Mouse (Mus musculus): ENCODE results near the gene Mnx1. TPM values are rescaled to one million over a fixed set of nuclear protein-coding genes. Genes with fewer than 3 reads are reported as not detected.
"Not testable (repeated sequence)": the region's sequence is repeated elsewhere in the genome, so short reads cannot be mapped to it uniquely, and the experiment has no call there.

The Mnx1 gene
- polyA plus RNA-seq, 1 experiment from 2014 or later: 0.78 TPM

DNA sequence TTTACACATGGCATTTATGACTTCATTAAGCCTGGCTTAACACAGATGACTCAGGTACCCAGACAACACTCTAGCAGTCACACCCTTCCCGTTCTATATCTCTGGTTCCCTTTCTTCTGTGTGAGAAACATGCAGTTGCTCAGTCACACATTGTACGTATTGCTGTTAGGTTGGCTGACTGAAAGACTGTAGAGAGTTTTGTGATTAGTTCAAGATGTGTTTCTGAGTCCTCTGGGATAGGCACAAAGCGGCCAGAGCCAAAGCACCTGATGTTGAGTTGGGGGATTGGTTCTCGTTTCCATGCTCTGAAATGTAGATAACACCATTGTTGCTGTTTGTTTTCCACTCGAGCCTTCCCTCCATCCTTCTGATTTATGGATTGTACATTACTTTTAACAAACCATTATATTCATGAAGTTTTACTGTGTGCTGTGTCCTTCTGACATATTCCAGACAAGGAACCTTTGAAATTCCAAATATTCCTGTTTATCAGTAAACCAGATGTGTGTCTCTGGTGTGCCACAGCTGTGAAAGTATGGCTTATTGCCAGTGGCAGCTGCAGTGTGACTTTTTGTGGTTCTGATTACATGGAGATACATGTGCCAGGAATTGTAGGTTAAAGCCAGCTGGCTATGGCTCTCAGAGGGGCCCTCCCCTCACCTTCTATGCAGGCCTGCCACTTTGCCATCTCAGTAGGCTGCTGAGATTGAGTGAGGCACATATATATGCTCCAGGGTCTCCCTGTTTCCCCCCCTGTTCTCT, 21.2 kb downstream of the Mnx1 start:
- WGBS: 57% methylated on average over 5 of the region's 5 CpGs
- peaks cover 16% of the 10 kb centered on the region for H3K36me3 ChIP-seq (ENCODE audit: control insufficient read depth, insufficient read depth)
- H3K4me1 ChIP-seq (replicated peaks; ENCODE audit: control insufficient read depth, insufficient read depth, low read length): no peaks in the 10 kb centered on the region; the same call in 1 of the 2 replicates
- no peak overlapping the region for H3K4me3 ChIP-seq (ENCODE audit: low read depth, low read length)
- no peak overlapping the region for H3K9ac ChIP-seq (ENCODE audit: low read depth, low read length)
- H3K4me2 ChIP-seq (replicated peaks; ENCODE audit: low read depth): no peak overlapping the region
- no peak for ATAC-seq
- no peak overlapping the region for H3K27ac ChIP-seq (ENCODE audit: low read depth, low read length)
- no peak for TF ChIP-seq CTCF (IDR thresholded peaks at IDR 0.05; ENCODE audit: low read depth)
- H3K9me3 ChIP-seq (ENCODE audit: control insufficient read depth): no peaks in the 10 kb centered on the region
- no peaks in the 10 kb centered on the region for H3K27me3 ChIP-seq (replicated peaks; ENCODE audit: control insufficient read depth, insufficient read depth, low read length)

DNA sequence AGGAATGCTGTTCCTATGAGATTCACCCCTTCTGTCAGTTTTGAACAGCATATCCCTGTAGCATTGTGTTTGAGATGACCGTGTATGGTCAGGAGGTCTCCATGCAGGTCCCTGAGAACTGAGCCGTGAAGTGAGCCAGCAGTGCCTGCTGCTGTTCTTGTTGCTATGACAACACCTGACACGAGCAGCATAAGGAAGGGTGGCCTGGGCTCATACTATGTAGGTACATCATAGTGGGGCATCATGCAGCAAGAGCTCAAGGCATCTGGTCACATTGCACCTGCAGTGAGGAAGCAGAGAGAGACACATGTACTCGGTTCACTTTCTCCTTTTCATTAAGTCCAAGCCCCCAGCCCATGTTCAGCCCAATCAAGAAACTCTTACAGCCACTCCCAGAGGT, 25.9 kb downstream of the Mnx1 start:
- Histone ChIP-seq H3K27me3 (replicated peaks; ENCODE audit: control insufficient read depth, insufficient read depth, low read length) (no peaks in the 10 kb centered on the region), H3K27ac (ENCODE audit: low read depth, low read length) (no peak overlapping the region), H3K9me3 (ENCODE audit: control insufficient read depth) (no peaks in the 10 kb centered on the region), H3K9ac (ENCODE audit: low read depth, low read length) (no peak overlapping the region), H3K4me1 (replicated peaks; ENCODE audit: control insufficient read depth, insufficient read depth, low read length) (no peaks in the 10 kb centered on the region), H3K4me3 (ENCODE audit: low read depth, low read length) (no peak overlapping the region), H3K4me2 (replicated peaks; ENCODE audit: low read depth) (no peak overlapping the region), H3K36me3 (ENCODE audit: control insufficient read depth, insufficient read depth) (peaks cover 52% of the 10 kb centered on the region)
- no peak for TF ChIP-seq CTCF (IDR thresholded peaks at IDR 0.05; ENCODE audit: low read depth)
- ATAC-seq: no peak
- WGBS: 69% methylated on average over 4 of the region's 4 CpGs

- Histone ChIP-seq H3K4me1 (replicated peaks; ENCODE audit: control insufficient read depth, insufficient read depth, low read length) (no peaks in the 10 kb centered on the region), H3K9ac (ENCODE audit: low read depth, low read length) (no peak overlapping the region), H3K4me2 (replicated peaks; ENCODE audit: low read depth) (no peak overlapping the region), H3K27me3 (replicated peaks; ENCODE audit: control insufficient read depth, insufficient read depth, low read length) (no peaks in the 10 kb centered on the region), H3K36me3 (ENCODE audit: control insufficient read depth, insufficient read depth) (peaks cover 89% of the 10 kb centered on the region), H3K4me3 (ENCODE audit: low read depth, low read length) (no peak overlapping the region), H3K9me3 (ENCODE audit: control insufficient read depth) (no peaks in the 10 kb centered on the region), H3K27ac (ENCODE audit: low read depth, low read length) (no peak overlapping the region)
- 85% methylated on average over 2 of the region's 2 CpGs for WGBS
- TF ChIP-seq CTCF (IDR thresholded peaks at IDR 0.05; ENCODE audit: low read depth): no peak
- ATAC-seq: no peak
Measured at GRCm38 (mm10) chr5:29445275-29445674, 33.0 kb downstream of the Mnx1 start.

DNA sequence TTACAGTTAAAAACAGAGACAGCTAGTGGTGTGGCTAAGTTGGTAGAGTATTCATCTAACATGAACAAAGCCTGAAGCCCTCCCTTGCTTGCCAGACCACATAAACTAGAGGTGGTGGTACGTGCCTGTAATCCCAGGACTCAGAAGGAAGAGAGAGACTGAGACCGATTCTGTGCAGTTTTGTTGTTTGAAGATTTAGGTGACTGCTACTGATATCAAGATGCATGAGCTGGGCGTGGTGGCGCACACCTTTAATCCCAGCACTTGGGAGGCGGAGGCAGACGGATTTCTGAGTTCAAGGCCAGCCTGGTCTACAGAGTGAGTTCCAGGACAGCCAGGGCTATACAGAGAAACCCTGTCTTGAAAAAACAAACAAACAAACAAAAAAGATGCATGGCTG, 41.5 kb downstream of the Mnx1 start:
- not testable (repeated sequence) for H3K9me3 ChIP-seq (ENCODE audit: control insufficient read depth); H3K4me1 ChIP-seq (replicated peaks; ENCODE audit: control insufficient read depth, insufficient read depth, low read length); H3K27me3 ChIP-seq (replicated peaks; ENCODE audit: control insufficient read depth, insufficient read depth, low read length); H3K9ac ChIP-seq (ENCODE audit: low read depth, low read length); H3K4me2 ChIP-seq (replicated peaks; ENCODE audit: low read depth); H3K27ac ChIP-seq (ENCODE audit: low read depth, low read length); ATAC-seq; H3K4me3 ChIP-seq (ENCODE audit: low read depth, low read length)
- WGBS: 70% methylated on average over 6 of the region's 6 CpGs
- peaks cover 39% of the 10 kb centered on the region for H3K36me3 ChIP-seq (ENCODE audit: control insufficient read depth, insufficient read depth)

- peak overlapping the region; percentile 92 for H3K4me2 ChIP-seq (replicated peaks; ENCODE audit: low read depth)
- WGBS: 27% methylated on average over 8 of the region's 8 CpGs
- H3K9ac ChIP-seq (ENCODE audit: low read depth, low read length): peak overlapping the region; percentile 76
- H3K27me3 ChIP-seq (replicated peaks; ENCODE audit: control insufficient read depth, insufficient read depth, low read length): no peaks in the 10 kb centered on the region
- H3K36me3 ChIP-seq (ENCODE audit: control insufficient read depth, insufficient read depth): peaks cover 26% of the 10 kb centered on the region
- H3K27ac ChIP-seq (ENCODE audit: low read depth, low read length): peak overlapping the region; percentile 87; the same call in 1 of the 2 replicates
- H3K4me3 ChIP-seq (ENCODE audit: low read depth, low read length): peak overlapping the region; percentile 87
- H3K4me1 ChIP-seq (replicated peaks; ENCODE audit: control insufficient read depth, insufficient read depth, low read length): peaks cover 9% of the 10 kb centered on the region
- H3K9me3 ChIP-seq (ENCODE audit: control insufficient read depth): no peaks in the 10 kb centered on the region
- no peak for ATAC-seq
- TF ChIP-seq CTCF (IDR thresholded peaks at IDR 0.05; ENCODE audit: low read depth): no peak
Measured at GRCm38 (mm10) chr5:29435491-29435890, 42.8 kb downstream of the Mnx1 start.

DNA sequence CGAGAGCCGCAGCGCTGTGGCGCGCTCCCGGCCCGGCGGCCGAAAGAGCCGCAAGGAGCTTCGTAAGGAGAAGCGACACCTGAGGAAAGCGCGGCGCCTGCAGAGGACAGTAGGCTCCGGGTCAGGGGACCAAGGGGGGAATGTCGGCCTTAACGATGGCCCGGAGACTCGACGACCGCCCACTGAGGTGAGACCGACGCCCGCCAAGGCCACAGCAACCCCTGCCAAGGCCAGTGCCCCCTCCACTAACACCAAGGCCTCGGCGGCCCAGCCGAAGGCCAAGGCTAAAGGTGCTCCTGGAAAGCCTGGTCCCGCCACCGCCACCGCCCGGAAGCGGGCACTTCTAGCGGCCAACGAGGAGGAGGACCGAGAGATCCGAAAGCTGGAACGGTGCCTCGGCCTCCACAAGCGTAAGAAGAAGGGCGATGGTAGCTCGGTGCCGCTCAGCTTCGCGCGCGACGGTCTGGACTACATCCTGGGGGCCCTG, 43.4 kb downstream of the Mnx1 start:
- H3K4me3 ChIP-seq (ENCODE audit: low read depth, low read length): peak overlapping the region; percentile 87
- H3K4me1 ChIP-seq (replicated peaks; ENCODE audit: control insufficient read depth, insufficient read depth, low read length): peaks cover 9% of the 10 kb centered on the region
- TF ChIP-seq CTCF (IDR thresholded peaks at IDR 0.05; ENCODE audit: low read depth): no peak
- ATAC-seq: peak; percentile 58
- peak overlapping the region; percentile 92 for H3K4me2 ChIP-seq (replicated peaks; ENCODE audit: low read depth)
- H3K36me3 ChIP-seq (ENCODE audit: control insufficient read depth, insufficient read depth): peaks cover 20% of the 10 kb centered on the region
- WGBS: under 1% methylated on average over 48 of the region's 48 CpGs
- H3K9me3 ChIP-seq (ENCODE audit: control insufficient read depth): no peaks in the 10 kb centered on the region
- H3K27ac ChIP-seq (ENCODE audit: low read depth, low read length): peak overlapping the region; percentile 87
- H3K27me3 ChIP-seq (replicated peaks; ENCODE audit: control insufficient read depth, insufficient read depth, low read length): no peaks in the 10 kb centered on the region
- H3K9ac ChIP-seq (ENCODE audit: low read depth, low read length): peak overlapping the region; percentile 76
